In the genomic region with DNA sequence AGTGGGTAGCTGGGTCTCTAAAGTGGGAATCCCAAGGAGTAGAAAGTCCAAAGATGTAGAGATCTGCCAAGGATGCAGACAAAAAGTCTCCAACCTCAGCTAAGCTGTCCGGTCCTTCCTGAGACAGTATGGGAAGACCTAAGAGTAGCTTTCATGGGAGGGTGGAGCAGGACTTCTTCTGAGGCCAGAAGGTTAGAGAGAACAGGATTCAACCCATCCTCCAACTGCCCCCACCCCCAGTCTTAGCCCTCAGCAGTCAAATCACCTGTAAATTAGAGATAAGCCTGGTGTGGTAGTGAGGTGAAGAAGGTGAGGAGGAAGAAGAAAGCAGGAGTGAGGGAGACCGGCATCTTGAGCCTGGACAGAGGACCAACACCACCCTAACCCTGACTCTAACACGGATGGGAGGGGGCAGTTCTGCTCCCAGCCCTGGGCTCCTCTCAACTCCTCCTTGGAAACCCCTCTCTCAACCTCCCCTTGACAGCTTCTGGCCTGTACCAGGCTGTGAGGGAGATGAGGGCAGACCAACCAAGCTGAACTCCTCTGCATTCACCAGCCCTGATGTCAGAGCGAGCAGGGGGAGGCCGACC, we compare ENCODE assay signal across 26 mouse cellular contexts. TPM values are rescaled to one million over a fixed set of nuclear protein-coding genes. Genes with fewer than 3 reads are reported as not detected.
DNase-seq lines count a peak whose midpoint lies in the region; ATAC-seq and TF ChIP-seq lines count a peak whose summit lies in the region.
"Had no signal": no experiment of that assay in that cellular context is flagged by ENCODE, and none has a peak within 500 bp of the region (broad histone marks: within the 10 kb centered on the region; RNA-seq: fewer than 3 reads in every experiment).

No protein-coding gene starts in this region.

- peak overlapping the region; percentile 19 for H3K4me2 ChIP-seq in heart, embryonic 14.5 days (ENCODE audit: low read length)
- no peak overlapping the region for H3K4me2 ChIP-seq in limb, embryonic 15.5 days
- peak overlapping the region; percentile 40 for H3K4me2 ChIP-seq in heart, embryonic 16.5 days (ENCODE audit: low read depth, low read length)
- H3K4me2 ChIP-seq: embryonic facial prominence, embryonic 12.5 days; forebrain, embryonic 15.5 days; hindbrain, embryonic 12.5 days; intestine, embryonic 15.5 days; liver, embryonic 13.5 days; midbrain, embryonic 13.5 days had no signal

- H3K4me3 ChIP-seq in heart, adult 2 months, result peak overlapping the region; percentile 47
- H3K4me3 ChIP-seq in heart, embryonic 14.5 days (ENCODE audit: control insufficient read depth in 1 of 2, insufficient read depth in 1 of 2, low read depth in 1 of 2, low read length in 2 of 2), result 0 out of 4 replicates have a peak overlapping the region, but pooled peaks of 1 of the 2 experiments have one; percentile 5
- H3K4me3 ChIP-seq in limb, embryonic 15.5 days, result no peak overlapping the region
- no peak overlapping the region for H3K4me3 ChIP-seq in limb, embryonic 10.5 days
- peak overlapping the region; percentile 19; the same call in 1 of the 2 replicates for H3K4me3 ChIP-seq in heart, embryonic 16.5 days (ENCODE audit: low read length)
- H3K4me3 ChIP-seq: embryonic facial prominence, embryonic 12.5 days; forebrain, embryonic 15.5 days; hindbrain, embryonic 12.5 days; intestine, embryonic 15.5 days; liver, embryonic 13.5 days; midbrain, embryonic 13.5 days had no signal

- DNase-seq in heart, adult 2 months, result no peak
- no peak for DNase-seq in heart, postnatal 14 days
- DNase-seq in heart, postnatal 4 days, result no peak
- DNase-seq in limb, embryonic 10.5 days (ENCODE audit: low spot score), result no peak
- no peak for DNase-seq in adrenal gland, adult 8-10 months
- DNase-seq: cerebellum, adult 11-12 months; cerebellum, adult 9-11 months; embryo, embryonic 11 days; kidney, adult 8-10 months; liver, embryonic 13.5 days; thymus, postnatal 4 days had no signal

- no peaks in the 10 kb centered on the region; the same call in 1 of the 2 replicates for H3K79me2 ChIP-seq in heart, adult 2 months (replicated peaks; ENCODE audit: control insufficient read depth, insufficient read depth, low read length)

- no peaks in the 10 kb centered on the region; the same call in none of the 2 replicates for H3K36me3 ChIP-seq in heart, adult 2 months (ENCODE audit: control insufficient read depth, insufficient read depth, low read length)
- H3K36me3 ChIP-seq in heart, embryonic 14.5 days (ENCODE audit: control insufficient read depth, insufficient read depth, low read length), result no peaks in the 10 kb centered on the region
- H3K36me3 ChIP-seq in limb, embryonic 15.5 days, result no peaks in the 10 kb centered on the region
- no peaks in the 10 kb centered on the region for H3K36me3 ChIP-seq in limb, embryonic 10.5 days
- no peaks in the 10 kb centered on the region for H3K36me3 ChIP-seq in heart, embryonic 16.5 days (ENCODE audit: control insufficient read depth, insufficient read depth)
- H3K36me3 ChIP-seq: embryonic facial prominence, embryonic 12.5 days; forebrain, embryonic 15.5 days; hindbrain, embryonic 12.5 days; intestine, embryonic 15.5 days; liver, embryonic 13.5 days; midbrain, embryonic 13.5 days had no signal

- H3K4me1 ChIP-seq in heart, adult 2 months (ENCODE audit: control insufficient read depth, insufficient read depth, low read length), result peaks cover 31% of the 10 kb centered on the region
- H3K4me1 ChIP-seq in heart, embryonic 14.5 days (ENCODE audit: control insufficient read depth in 2 of 2, insufficient read depth in 2 of 2, low read length in 2 of 2), result peaks cover 73 to 77% of the 10 kb centered on the region in 2 experiments
- H3K4me1 ChIP-seq in limb, embryonic 15.5 days, result peaks cover 38% of the 10 kb centered on the region
- H3K4me1 ChIP-seq in limb, embryonic 10.5 days, result peaks cover 55% of the 10 kb centered on the region
- peaks cover 76% of the 10 kb centered on the region for H3K4me1 ChIP-seq in heart, embryonic 16.5 days (ENCODE audit: control insufficient read depth, insufficient read depth, low read length)

- intact Hi-C loops in heart, adult 2 months (cut with DNase I), result no loop called here
- intact Hi-C loops in heart, postnatal 14 days (cut with DNase I), result no loop called here

- TF ChIP-seq EP300 in heart, adult 2 months (IDR thresholded peaks at IDR 0.05; ENCODE audit: insufficient read depth, low read depth, low read length), result no peak

- ATAC-seq in heart, embryonic 14.5 days (ENCODE audit: insufficient number of reproducible peaks, insufficient read depth, low FRiP score, low read depth), result no peak
- ATAC-seq in limb, embryonic 15.5 days (ENCODE audit: insufficient number of reproducible peaks, low FRiP score, low TSS enrichment, low read depth), result no peak
- ATAC-seq in heart, embryonic 16.5 days (replicated peaks; ENCODE audit: extremely low read depth, insufficient read depth, low FRiP score), result no peak
- ATAC-seq: forebrain, embryonic 15.5 days; hindbrain, postnatal 0 days; intestine, embryonic 15.5 days; midbrain, embryonic 13.5 days; Patski had no signal

- no peak for TF ChIP-seq CTCF in heart, adult 2 months (IDR thresholded peaks at IDR 0.05)

- no peaks in the 10 kb centered on the region for H3K27me3 ChIP-seq in heart, adult 2 months (ENCODE audit: control insufficient read depth, insufficient read depth, low read length)
- no peaks in the 10 kb centered on the region for H3K27me3 ChIP-seq in heart, embryonic 14.5 days (ENCODE audit: control insufficient read depth, insufficient read depth, low read length)
- peaks cover 11% of the 10 kb centered on the region; the same call in 1 of the 2 replicates for H3K27me3 ChIP-seq in limb, embryonic 15.5 days
- peaks cover 55% of the 10 kb centered on the region for H3K27me3 ChIP-seq in limb, embryonic 10.5 days (ENCODE audit: low read depth, poor library complexity, severe bottlenecking)
- H3K27me3 ChIP-seq in heart, embryonic 16.5 days (ENCODE audit: control insufficient read depth, insufficient read depth, low read length), result no peaks in the 10 kb centered on the region
- H3K27me3 ChIP-seq: intestine, embryonic 15.5 days; Patski had no signal

- H3K9me3 ChIP-seq in heart, embryonic 14.5 days (ENCODE audit: control insufficient read depth, low read length), result no peaks in the 10 kb centered on the region
- H3K9me3 ChIP-seq in limb, embryonic 15.5 days, result no peaks in the 10 kb centered on the region
- no peaks in the 10 kb centered on the region for H3K9me3 ChIP-seq in limb, embryonic 10.5 days (replicated peaks)
- no peaks in the 10 kb centered on the region for H3K9me3 ChIP-seq in heart, embryonic 16.5 days (replicated peaks; ENCODE audit: control insufficient read depth, low read length)
- H3K9me3 ChIP-seq: embryonic facial prominence, embryonic 12.5 days; forebrain, embryonic 15.5 days; hindbrain, embryonic 12.5 days; intestine, embryonic 15.5 days; liver, embryonic 13.5 days; midbrain, embryonic 13.5 days had no signal

- 57% methylated on average over 5 of the region's 5 CpGs for WGBS in heart, adult 2 months
- WGBS in heart, embryonic 14.5 days, result 62% methylated on average over 5 of the region's 5 CpGs
- 61% methylated on average over 5 of the region's 5 CpGs for WGBS in limb, embryonic 15.5 days
- 52% methylated on average over 5 of the region's 5 CpGs for WGBS in limb, embryonic 10.5 days
- 75% methylated on average over 5 of the region's 5 CpGs for WGBS in heart, embryonic 16.5 days

- no peak for TF ChIP-seq POLR2A in heart, adult 2 months (IDR thresholded peaks at IDR 0.05; ENCODE audit: insufficient read depth, low read depth, low read length)

- peak overlapping the region; percentile 55 for H3K9ac ChIP-seq in heart, adult 2 months (ENCODE audit: low read depth, low read length)
- peak overlapping the region; percentile 47 for H3K9ac ChIP-seq in heart, embryonic 14.5 days (ENCODE audit: low read length)
- no peak overlapping the region for H3K9ac ChIP-seq in limb, embryonic 15.5 days
- H3K9ac ChIP-seq in heart, embryonic 16.5 days (ENCODE audit: low read length), result peak overlapping the region; percentile 42
- H3K9ac ChIP-seq: embryonic facial prominence, embryonic 12.5 days; forebrain, embryonic 15.5 days; hindbrain, embryonic 12.5 days; intestine, embryonic 15.5 days; liver, embryonic 13.5 days; midbrain, embryonic 13.5 days had no signal

- H3K27ac ChIP-seq in heart, adult 2 months, result peak overlapping the region; percentile 80
- H3K27ac ChIP-seq in heart, embryonic 14.5 days (replicated peaks in 1 of 2; ENCODE audit: control insufficient read depth in 1 of 2, insufficient read depth in 1 of 2, low read depth in 2 of 2, low read length in 2 of 2), result peak overlapping the region; percentile 58 to 96; a peak in 3 of 4 replicates
- H3K27ac ChIP-seq in limb, embryonic 15.5 days, result peak overlapping the region; percentile 30; the same call in 1 of the 2 replicates
- H3K27ac ChIP-seq in limb, embryonic 10.5 days, result no peak overlapping the region
- H3K27ac ChIP-seq in heart, embryonic 16.5 days (ENCODE audit: low read length), result peak overlapping the region; percentile 81
- H3K27ac ChIP-seq: embryonic facial prominence, embryonic 12.5 days; forebrain, embryonic 15.5 days; hindbrain, embryonic 12.5 days; hindbrain, postnatal 0 days; intestine, embryonic 15.5 days; liver, embryonic 13.5 days; macrophage; midbrain, embryonic 13.5 days had no signal

RNA-seq across cellular contexts. Expression of gene Smtnl2, which starts 2.2 kb away (rescaled TPM):
- total RNA-seq in heart, adult 2 months (2021), result 10 to 100 TPM; 13.1 to 14.3 TPM
- polyA plus RNA-seq in heart, adult 2 months (2012; rRNA removed), result 12.7 and 18.9 TPM in 2 replicates
- total RNA-seq in heart, postnatal 14 days (2021), result 10 to 100 TPM; 27.1 to 30.5 TPM
- 116 and 122 TPM in 2 replicates for polyA plus RNA-seq in heart, embryonic 14.5 days (2014; fragmentation: Nextera tagmentation; extraction: Ambion mirVana)
- total RNA-seq in heart, postnatal 4 days (2021), result 10 to 100 TPM; 62.2 to 63.4 TPM
- 85.0 and 97.2 TPM in 2 replicates for polyA plus RNA-seq in limb, embryonic 15.5 days (2015; fragmentation: Nextera tagmentation; extraction: Ambion mirVana)
- 11.7 and 14.2 TPM in 2 replicates for polyA plus RNA-seq in limb, embryonic 10.5 days (2016; fragmentation: Nextera tagmentation; extraction: Ambion mirVana)
- polyA plus RNA-seq in heart, embryonic 16.5 days (2015; fragmentation: Nextera tagmentation; extraction: Ambion mirVana), result 115 and 121 TPM in 2 replicates
- 1 to 10 TPM; 2.9 to 7.5 (median 5.2) TPM for total RNA-seq in adrenal gland, adult 8-10 months (2022)
- polyA plus RNA-seq: macrophage had no signal

RNA-seq across cellular contexts. Expression of gene Ggt6, which starts 21.6 kb away (rescaled TPM):
- total RNA-seq in heart, adult 2 months (2021), result not detected
- 0.20 TPM in 1 of 2 replicates, not detected in the other for polyA plus RNA-seq in heart, adult 2 months (2012; rRNA removed)
- under 1 TPM in 1 of 2 experiments, not detected in 1; 0.39 TPM for total RNA-seq in heart, postnatal 14 days (2021)
- polyA plus RNA-seq in heart, embryonic 14.5 days (2014; fragmentation: Nextera tagmentation; extraction: Ambion mirVana), result not detected in 2 replicates
- total RNA-seq in heart, postnatal 4 days (2021), result not detected
- polyA plus RNA-seq in limb, embryonic 15.5 days (2015; fragmentation: Nextera tagmentation; extraction: Ambion mirVana), result 10.4 and 11.5 TPM in 2 replicates
- 0.08 TPM in 1 of 2 replicates, not detected in the other for polyA plus RNA-seq in limb, embryonic 10.5 days (2016; fragmentation: Nextera tagmentation; extraction: Ambion mirVana)
- 0.17 TPM in 1 of 2 replicates, not detected in the other for polyA plus RNA-seq in heart, embryonic 16.5 days (2015; fragmentation: Nextera tagmentation; extraction: Ambion mirVana)
- total RNA-seq in adrenal gland, adult 8-10 months (2022), result 1 to 10 TPM; 1.4 to 4.8 (median 3.4) TPM
- total RNA-seq: hindbrain, postnatal 0 days; megakaryocyte-erythroid progenitor cell, adult 5-6 weeks; MEL had no signal
- polyA plus RNA-seq: forebrain, embryonic 15.5 days; hindbrain, postnatal 0 days; liver, embryonic 13.5 days; macrophage; midbrain, embryonic 13.5 days; neural tube, embryonic 14.5 days had no signal

RNA-seq across cellular contexts. Expression of gene Mybbp1a, which starts 27.5 kb away (rescaled TPM):
- 10 to 100 TPM; 42.7 to 46.1 TPM for total RNA-seq in heart, adult 2 months (2021)
- 21.8 and 30.6 TPM in 2 replicates for polyA plus RNA-seq in heart, adult 2 months (2012; rRNA removed)
- total RNA-seq in heart, postnatal 14 days (2021), result 10 to 100 TPM; 38.0 to 38.4 TPM
- polyA plus RNA-seq in heart, embryonic 14.5 days (2014; fragmentation: Nextera tagmentation; extraction: Ambion mirVana), result 61.9 and 64.7 TPM in 2 replicates
- 10 to 100 TPM; 55.6 to 55.9 TPM for total RNA-seq in heart, postnatal 4 days (2021)
- 127 and 128 TPM in 2 replicates for polyA plus RNA-seq in limb, embryonic 15.5 days (2015; fragmentation: Nextera tagmentation; extraction: Ambion mirVana)
- 234 and 274 TPM in 2 replicates for polyA plus RNA-seq in limb, embryonic 10.5 days (2016; fragmentation: Nextera tagmentation; extraction: Ambion mirVana)
- polyA plus RNA-seq in heart, embryonic 16.5 days (2015; fragmentation: Nextera tagmentation; extraction: Ambion mirVana), result 70.2 and 81.8 TPM in 2 replicates
- total RNA-seq in adrenal gland, adult 8-10 months (2022), result 10 to 100 TPM; 81.9 to 90.7 (median 84.3) TPM

RNA-seq across cellular contexts. Expression of gene Tekt1, which starts 51.5 kb away (rescaled TPM):
- not detected for total RNA-seq in heart, adult 2 months (2021)
- 0.49 TPM in 1 of 2 replicates, not detected in the other for polyA plus RNA-seq in heart, adult 2 months (2012; rRNA removed)
- total RNA-seq in heart, postnatal 14 days (2021), result under 1 TPM in 1 of 2 experiments, not detected in 1; 0.26 TPM
- 0.19 and 0.28 TPM in 2 replicates for polyA plus RNA-seq in heart, embryonic 14.5 days (2014; fragmentation: Nextera tagmentation; extraction: Ambion mirVana)
- total RNA-seq in heart, postnatal 4 days (2021), result under 1 TPM; 0.26 to 0.50 TPM
- 1.5 and 1.6 TPM in 2 replicates for polyA plus RNA-seq in limb, embryonic 15.5 days (2015; fragmentation: Nextera tagmentation; extraction: Ambion mirVana)
- polyA plus RNA-seq in limb, embryonic 10.5 days (2016; fragmentation: Nextera tagmentation; extraction: Ambion mirVana), result 5.0 and 5.4 TPM in 2 replicates
- 1.7 and 2.5 TPM in 2 replicates for polyA plus RNA-seq in heart, embryonic 16.5 days (2015; fragmentation: Nextera tagmentation; extraction: Ambion mirVana)
- total RNA-seq in adrenal gland, adult 8-10 months (2022), result 1 to 10 TPM in 1 of 4 experiments, under 1 TPM in 2, not detected in 1; 0.52 to 1.0 (median 0.55) TPM
- total RNA-seq: adrenal gland, postnatal 14 days; megakaryocyte-erythroid progenitor cell, adult 5-6 weeks; MEL had no signal
- polyA plus RNA-seq: liver, embryonic 13.5 days; macrophage; Patski had no signal

Comparison
In these comparisons a context has a peak if more than half of its experiments do, and no peak if none do; other contexts are left out.
1. H3K4me3 ChIP-seq: peak in heart, adult 2 months (single experiment) and heart, embryonic 16.5 days (single experiment); none in limb, embryonic 15.5 days (single experiment) and limb, embryonic 10.5 days (single experiment).